Mouse (Mus musculus): ENCODE measurements around the gene Efcab2. TPM values are rescaled to one million over a fixed set of nuclear protein-coding genes. Genes with fewer than 3 reads are reported as not detected.

The Efcab2 gene
- polyA plus RNA-seq, 1 experiment from 2014 or later, result 8.6 TPM

DNA sequence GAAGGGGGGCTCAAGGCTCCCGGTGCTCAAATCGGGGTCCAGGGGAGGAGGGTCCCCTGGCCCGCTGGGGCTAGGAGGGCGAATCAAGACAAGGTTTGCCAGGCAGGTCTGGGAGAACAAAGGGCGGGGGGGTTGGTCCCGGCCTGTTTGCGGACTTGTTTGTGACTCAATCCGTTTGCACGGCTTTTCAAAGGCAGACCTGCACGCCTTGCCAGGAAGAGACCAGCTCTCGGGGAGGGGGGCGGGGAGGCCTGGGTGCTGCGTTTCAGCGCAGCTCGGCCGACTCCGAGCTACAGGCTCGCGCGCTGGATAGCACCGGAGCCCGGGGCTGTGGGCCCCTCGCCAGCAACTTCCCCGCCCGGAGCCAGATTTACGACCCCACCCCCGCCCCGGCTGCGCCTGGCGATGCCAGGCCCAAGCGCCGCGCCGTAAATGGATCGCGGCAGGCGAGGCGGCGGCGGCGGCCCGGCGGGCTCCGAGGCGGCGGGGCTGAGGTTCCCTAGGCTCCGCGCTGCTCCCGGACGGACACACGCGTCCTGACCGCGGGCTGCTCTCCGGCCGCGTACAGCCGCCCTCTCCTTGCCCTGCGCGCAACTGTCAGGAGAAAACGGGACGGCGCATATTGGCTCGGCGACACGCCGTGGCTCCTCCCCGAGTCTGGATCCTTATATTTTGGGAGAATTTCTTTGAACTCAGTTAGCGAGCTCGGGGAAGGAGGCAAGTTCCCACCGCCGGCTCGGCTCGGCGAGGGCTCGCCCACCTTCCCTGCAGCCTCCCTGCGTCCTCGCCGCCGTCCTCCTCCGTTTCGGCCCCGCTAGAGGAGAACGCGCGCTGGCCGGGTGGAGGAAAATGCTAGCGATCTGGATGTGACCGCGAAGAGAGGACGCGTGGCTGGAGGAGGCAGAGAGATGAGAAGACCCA is 122.8 kb downstream of the Efcab2 start, which contains the start of gene Kif26b:
Gene Kif26b (plus strand): TSS at position 695 of the 921 bp plus-strand sequence.
- Histone ChIP-seq H3K27ac (peak within 1 kb of the TSS; percentile 42), H3K4me3 (replicated peaks) (peak within 1 kb of the TSS; percentile 56), H3K4me2 (replicated peaks) (peak within 1 kb of the TSS; percentile 100), H3K9me3 (no peaks in the 10 kb centered on the region), H3K9ac (peak within 1 kb of the TSS; percentile 54), H3K27me3 (replicated peaks) (peaks cover 4% of the 10 kb centered on the region; the same call in 1 of the 2 replicates), H3K36me3 (no peaks in the 10 kb centered on the region), H3K4me1 (replicated peaks) (peaks cover 22% of the 10 kb centered on the region)
- under 1% methylated on average over 92 of the region's 92 CpGs for WGBS
- peak; percentile 63 for ATAC-seq

DNA sequence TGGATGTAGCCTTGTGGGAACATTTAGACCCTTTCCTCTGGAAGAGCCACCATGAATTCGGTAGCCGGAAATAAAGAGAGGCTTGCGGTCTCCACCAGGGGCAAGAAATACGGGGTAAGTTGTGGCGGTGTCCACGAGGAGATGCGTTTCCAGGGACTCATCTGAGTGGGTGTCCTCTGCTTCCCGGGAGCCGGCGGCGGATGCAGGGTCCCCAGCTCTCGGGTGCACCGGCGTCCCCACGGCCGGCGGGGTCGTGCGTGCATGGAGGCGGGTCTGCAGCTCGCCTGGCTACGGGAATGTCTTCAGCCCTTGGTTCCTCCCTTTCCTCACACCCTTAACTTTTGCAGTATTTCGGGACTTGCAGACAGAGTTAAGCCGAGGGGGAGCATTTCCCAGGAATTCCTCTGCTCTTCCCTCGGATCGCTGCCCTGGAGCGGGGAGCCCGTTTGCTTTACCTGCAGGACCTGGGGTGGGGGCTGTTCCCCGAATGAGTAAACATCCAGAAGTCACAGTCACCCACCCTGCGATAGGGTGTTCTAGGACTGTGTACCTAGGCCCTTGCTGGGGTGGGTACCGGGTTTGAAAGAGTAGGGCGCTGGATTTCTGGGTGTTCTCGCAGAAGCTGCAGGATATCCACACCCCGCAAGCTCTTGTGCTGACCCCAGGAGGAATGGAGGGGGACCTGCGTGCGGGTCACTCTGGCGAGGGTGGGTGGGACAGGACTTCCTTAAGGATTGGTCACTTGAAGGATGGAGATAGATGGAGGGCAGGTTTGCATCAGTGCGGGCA is 123.8 kb downstream of the Efcab2 start:
- Histone ChIP-seq H3K36me3 (no peaks in the 10 kb centered on the region), H3K9ac (peak overlapping the region; percentile 54), H3K9me3 (no peaks in the 10 kb centered on the region), H3K27me3 (replicated peaks) (peaks cover 4% of the 10 kb centered on the region; the same call in 1 of the 2 replicates), H3K4me2 (replicated peaks) (peak overlapping the region; percentile 100), H3K4me3 (replicated peaks) (peak overlapping the region; percentile 56), H3K4me1 (replicated peaks) (peaks cover 22% of the 10 kb centered on the region), H3K27ac (no peak overlapping the region)
- WGBS, result under 1% methylated on average over 38 of the region's 38 CpGs
- no peak for ATAC-seq

DNA sequence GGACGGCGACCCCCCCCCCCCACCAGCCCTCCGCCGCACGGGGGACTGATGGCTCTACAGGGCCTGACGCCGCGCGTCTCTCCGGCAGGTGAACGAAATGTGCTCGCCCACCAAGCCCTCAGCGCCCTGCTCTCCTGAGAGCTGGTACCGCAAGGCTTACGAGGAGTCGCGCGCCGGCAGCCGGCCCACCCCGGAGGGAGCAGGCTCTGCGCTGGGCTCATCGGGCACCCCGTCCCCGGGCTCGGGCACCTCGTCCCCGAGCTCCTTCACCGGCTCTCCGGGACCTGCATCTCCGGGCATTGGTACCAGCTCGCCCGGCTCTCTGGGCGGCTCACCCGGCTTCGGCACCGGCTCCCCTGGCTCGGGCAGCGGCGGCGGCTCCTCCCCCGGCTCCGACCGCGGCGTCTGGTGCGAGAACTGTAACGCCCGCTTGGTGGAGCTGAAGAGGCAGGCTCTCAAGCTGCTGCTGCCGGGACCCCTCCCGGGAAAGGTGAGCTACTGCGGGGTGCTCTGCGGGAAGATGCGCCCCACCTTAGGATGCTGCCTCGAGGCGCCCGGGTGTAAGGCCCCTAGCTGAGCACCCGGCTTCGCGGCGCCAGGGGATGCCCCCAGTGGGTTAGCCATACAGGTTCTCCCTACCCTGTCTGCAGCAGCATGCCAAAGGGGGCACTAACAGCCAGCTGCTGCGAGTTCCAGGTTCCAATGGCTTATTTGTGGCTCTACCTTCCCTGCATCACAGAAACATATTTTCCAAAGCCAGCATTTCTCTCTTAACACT is 124.6 kb downstream of the Efcab2 start:
- Histone ChIP-seq H3K9ac (peak overlapping the region; percentile 54), H3K9me3 (no peaks in the 10 kb centered on the region), H3K27ac (no peak overlapping the region), H3K4me3 (replicated peaks) (peak overlapping the region; percentile 56), H3K27me3 (replicated peaks) (peaks cover 4% of the 10 kb centered on the region; the same call in 1 of the 2 replicates), H3K36me3 (no peaks in the 10 kb centered on the region), H3K4me1 (replicated peaks) (peaks cover 22% of the 10 kb centered on the region), H3K4me2 (replicated peaks) (peak overlapping the region; percentile 100)
- peak; percentile 61 for ATAC-seq
- WGBS, result under 1% methylated on average over 61 of the region's 62 CpGs

Other genes with a start within 250 kb of the Efcab2 start
- 20.0 and 24.3 TPM in 2 replicates for gene Desi2, start 218.7 kb upstream of the Efcab2 start, polyA plus RNA-seq (2015; fragmentation: Nextera tagmentation; extraction: Ambion mirVana)
- 134 and 159 TPM in 2 replicates for gene Cox20, start 87.0 kb upstream of the Efcab2 start, polyA plus RNA-seq (2015; fragmentation: Nextera tagmentation; extraction: Ambion mirVana)
- 300 and 379 TPM in 2 replicates for gene Hnrnpu, start 68.3 kb upstream of the Efcab2 start, polyA plus RNA-seq (2015; fragmentation: Nextera tagmentation; extraction: Ambion mirVana)
- 4.7 and 4.9 TPM in 2 replicates for gene Kif26b, start 123.0 kb downstream of the Efcab2 start, polyA plus RNA-seq (2015; fragmentation: Nextera tagmentation; extraction: Ambion mirVana)

Data from intestine, embryonic 15.5 days (tissue).